Mouse (Mus musculus) right cerebral cortex, postnatal 25 days (tissue): ENCODE results near the gene Gm12185.
"Not testable (repeated sequence)": the region's sequence is repeated elsewhere in the genome, so short reads cannot be mapped to it uniquely, and the experiment has no call there.

Experiments
- DNase-seq: peaks from one replicate; pipeline ENCODE4 v3.0.0; 2022

Gene Gm12185

GRCm38 (mm10) chr11:48991740-48992520 is at the start of gene Gm12185:
Gene Gm12185 (minus strand): TSS chr11:48992226.
- not testable (repeated sequence) for DNase-seq

GRCm38 (mm10) chr11:49012074-49012473 is 20.0 kb upstream of the Gm12185 start:
- not testable (repeated sequence) for DNase-seq

GRCm38 (mm10) chr11:49006785-49007184 is 14.8 kb upstream of the Gm12185 start:
- not testable (repeated sequence) for DNase-seq

DNA sequence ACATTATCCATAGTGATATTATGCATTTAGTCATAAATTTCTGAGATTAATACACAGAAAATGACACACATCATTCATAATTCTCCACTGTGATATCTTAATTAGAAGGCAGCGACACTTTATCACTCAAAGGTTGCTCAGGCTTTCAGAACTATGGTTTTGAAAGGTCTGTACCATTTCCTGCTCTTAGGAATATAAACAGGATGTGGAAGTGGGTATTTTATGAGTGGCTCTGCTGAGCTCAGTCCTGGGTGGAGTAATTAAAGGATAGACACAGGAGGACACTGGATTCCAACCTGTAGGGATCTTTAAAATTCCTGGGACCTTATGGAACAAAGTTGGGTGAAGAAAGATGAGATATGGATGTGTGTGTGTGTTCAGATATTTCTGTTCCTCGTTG is 14.3 kb upstream of the Gm12185 start:
- not testable (repeated sequence) for DNase-seq

GRCm38 (mm10) chr11:49000411-49000810 is 8.4 kb upstream of the Gm12185 start:
- DNase-seq: not testable (repeated sequence)

DNA sequence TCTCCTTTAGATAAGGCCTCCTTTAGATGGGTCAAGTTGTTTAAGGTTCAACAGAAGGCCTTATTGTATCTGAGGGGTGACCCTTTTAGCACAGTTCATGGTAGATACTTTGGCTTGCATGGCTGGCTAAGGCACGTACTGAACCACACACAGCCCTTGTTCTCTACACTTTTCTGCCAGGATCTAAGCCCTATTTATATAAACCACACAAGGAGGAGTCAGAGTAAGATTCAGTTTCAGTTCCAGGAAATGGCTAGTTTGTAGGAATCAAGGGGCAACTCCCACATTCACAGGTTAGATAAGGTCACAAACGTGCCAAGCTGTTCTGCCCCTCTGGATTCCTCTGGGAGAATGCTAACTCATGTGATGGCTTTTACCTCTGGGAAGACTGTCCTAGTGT is 2.0 kb upstream of the Gm12185 start, which contains the start of gene Tgtp1:
Gene Tgtp1, minus strand, starts transcription at position 155 of the 400 bp plus-strand sequence.
- DNase-seq: not testable (repeated sequence)

DNA sequence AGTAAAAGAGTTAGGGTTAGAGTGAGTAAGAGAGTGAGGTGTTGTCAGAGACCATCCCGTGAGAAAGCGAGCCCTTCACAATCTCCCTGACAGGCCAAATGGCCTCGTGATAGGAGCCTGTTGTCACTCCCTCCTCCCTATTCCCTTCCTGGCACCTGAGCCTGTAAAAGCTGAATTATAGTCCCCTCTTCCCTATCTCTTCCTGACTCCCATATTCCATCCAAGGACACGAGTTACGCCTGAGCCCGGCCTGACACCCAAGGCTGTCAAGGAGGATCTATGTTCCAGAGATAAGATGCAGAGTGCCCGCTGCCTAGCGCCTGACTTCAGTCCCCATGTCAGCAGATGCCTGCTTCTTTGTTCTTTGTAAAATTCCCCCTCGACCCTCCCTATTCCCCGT is 1.3 kb upstream of the Gm12185 start:
- DNase-seq: not testable (repeated sequence)

GRCm38 (mm10) chr11:48989981-48990380 is 2.0 kb downstream of the Gm12185 start:
- not testable (repeated sequence) for DNase-seq

GRCm38 (mm10) chr11:48988219-48988618 is 3.8 kb downstream of the Gm12185 start:
- not testable (repeated sequence) for DNase-seq

DNA sequence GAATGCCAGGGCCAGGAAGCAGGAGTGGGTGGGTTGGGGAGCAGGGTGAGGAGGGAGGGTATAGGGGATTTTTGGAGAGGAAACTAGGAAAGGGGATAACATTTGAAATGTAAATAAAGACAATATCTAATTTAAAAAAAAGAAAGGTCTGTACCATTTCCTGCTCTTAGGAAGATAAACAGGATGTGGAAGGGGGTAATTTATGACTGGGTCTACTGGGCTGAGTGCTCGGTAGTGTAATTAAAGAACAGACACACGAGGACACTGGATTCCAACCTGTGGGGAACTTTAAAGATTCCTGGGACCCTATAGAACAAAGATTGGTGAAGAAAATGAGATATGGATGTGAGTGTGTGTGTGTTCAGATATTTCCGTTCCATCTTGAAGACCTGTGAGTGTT is 9.2 kb downstream of the Gm12185 start:
- not testable (repeated sequence) for DNase-seq

- not testable (repeated sequence) for DNase-seq
These were observed 12.0 kb downstream of the Gm12185 start for GRCm38 (mm10) chr11:48980052-48980451.

DNA sequence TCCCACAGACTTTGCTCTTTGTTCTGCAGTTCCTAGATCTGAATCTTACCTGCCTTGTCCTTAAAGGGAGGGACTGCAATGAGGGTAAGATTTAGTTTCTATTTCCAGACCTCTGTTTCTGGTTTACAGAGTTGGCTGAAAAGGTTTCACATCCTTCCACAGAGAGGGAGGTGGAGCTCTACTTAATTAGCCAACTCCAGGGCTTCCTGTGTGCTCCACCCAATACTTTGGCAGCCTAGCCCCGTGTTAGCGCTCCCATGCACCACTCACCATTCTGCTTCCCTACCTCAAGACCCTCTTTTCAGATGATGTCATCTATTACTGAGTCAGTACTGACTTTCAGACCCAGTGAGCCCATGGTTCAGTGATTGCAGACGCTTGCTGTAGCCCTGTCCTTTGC is 12.8 kb downstream of the Gm12185 start, which contains the start of gene 9930111J21Rik1:
Gene 9930111J21Rik1, minus strand, starts transcription at position 148 of the 400 bp plus-strand sequence.
- DNase-seq: not testable (repeated sequence)

DNA sequence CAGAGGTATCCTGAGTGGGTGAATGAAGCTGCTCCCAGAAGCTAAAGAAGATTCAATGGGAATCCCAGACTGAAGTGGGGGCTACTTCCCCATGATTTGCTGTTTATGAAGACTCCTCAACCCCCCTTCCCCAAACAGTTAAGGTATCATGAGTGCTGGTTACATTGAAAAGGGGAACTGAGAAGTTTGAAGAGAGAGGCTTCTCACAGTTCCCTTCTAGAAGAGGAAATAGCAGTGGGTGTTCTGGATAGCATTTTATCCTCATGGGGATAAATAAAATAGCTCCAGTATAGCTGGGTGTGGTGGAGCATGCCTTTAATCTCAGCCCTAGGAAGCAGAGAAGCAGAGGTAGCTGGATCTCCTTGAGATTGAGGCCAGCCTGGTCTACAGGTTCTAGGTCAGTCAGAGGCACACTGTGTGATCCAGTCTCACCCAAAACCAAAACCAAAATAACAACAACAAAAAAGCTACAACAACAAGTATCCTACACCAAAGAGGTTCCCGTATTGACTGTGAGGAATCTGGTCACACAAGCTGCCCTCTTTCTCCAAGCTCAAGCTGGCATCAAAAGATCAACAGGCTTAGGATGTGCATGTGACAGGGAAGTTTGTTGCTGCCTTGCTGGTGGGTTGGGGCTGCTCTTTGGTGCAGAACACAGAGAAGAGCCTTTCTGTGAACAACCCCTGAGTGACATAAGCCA is 13.6 kb downstream of the Gm12185 start, which contains the start of gene Olfr56:
Gene Olfr56, plus strand, starts transcription at position 650 of the 700 bp plus-strand sequence.
- not testable (repeated sequence) for DNase-seq

DNA sequence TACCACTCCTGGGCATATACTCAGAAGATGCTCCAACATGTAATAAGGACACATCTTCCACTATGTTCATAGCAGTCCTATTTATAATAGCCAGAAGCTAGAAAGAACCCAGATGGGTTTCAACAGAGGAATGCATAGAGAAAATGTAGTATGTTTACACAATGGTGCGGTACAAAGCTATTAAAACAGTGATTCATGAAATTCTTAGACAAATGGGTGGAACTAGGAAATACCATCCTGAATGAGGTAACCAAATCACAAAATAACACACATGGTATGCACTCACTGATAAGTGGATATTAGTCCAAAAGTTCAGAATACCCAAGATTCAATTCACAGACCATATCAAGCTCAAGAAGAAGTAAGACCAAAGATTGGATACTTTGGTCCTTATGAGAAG is 17.3 kb downstream of the Gm12185 start:
- not testable (repeated sequence) for DNase-seq

DNA sequence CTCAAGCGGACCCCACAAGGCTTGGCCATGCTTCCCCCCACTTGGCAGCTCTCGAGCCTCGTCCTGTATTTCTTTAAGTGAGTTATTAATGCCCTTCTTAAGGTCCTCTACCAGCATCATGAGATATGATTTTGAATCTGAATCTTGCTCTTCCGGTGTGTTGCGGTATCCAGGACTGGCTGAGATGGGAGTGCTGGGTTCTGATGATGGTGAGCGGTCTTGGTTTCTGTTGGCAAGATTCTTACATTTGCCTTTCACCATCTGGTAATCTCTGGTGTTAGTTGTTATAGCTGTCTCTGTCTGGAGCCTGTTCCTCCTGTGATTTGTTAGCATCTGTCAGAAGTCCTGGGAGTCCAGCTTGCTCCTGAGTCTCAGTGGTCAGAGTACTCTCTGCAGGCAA is 45.9 kb downstream of the Gm12185 start, which contains the start of gene Psme2b:
Gene Psme2b, minus strand, starts transcription at position 101 of the 400 bp plus-strand sequence.
- DNase-seq: not testable (repeated sequence)

- DNase-seq: not testable (repeated sequence)
These were observed 52.7 kb downstream of the Gm12185 start for GRCm38 (mm10) chr11:48939286-48939685.

- DNase-seq: not testable (repeated sequence)
These were observed 56.7 kb downstream of the Gm12185 start for GRCm38 (mm10) chr11:48935291-48935690.

- DNase-seq: not testable (repeated sequence)
These were observed 58.1 kb downstream of the Gm12185 start for GRCm38 (mm10) chr11:48933923-48934322.

DNA sequence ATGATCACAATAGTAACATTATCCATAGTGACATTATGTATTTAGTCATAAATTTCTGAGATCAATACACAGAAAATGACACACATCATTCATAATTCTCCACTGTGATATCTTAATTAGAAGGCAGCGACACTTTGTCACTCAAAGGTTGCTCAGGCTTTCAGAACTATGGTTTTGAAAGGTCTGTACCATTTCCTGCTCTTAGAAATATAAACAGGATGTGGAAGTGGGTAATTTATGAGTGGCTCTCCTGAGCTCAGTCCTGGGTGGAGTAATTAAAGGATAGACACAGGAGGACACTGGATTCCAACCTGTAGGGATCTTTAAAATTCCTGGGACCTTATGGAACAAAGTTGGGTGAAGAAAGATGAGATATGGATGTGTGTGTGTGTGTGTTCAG is 58.6 kb downstream of the Gm12185 start:
- not testable (repeated sequence) for DNase-seq

- DNase-seq: not testable (repeated sequence)
These were observed 64.0 kb downstream of the Gm12185 start for GRCm38 (mm10) chr11:48928068-48928467.

DNA sequence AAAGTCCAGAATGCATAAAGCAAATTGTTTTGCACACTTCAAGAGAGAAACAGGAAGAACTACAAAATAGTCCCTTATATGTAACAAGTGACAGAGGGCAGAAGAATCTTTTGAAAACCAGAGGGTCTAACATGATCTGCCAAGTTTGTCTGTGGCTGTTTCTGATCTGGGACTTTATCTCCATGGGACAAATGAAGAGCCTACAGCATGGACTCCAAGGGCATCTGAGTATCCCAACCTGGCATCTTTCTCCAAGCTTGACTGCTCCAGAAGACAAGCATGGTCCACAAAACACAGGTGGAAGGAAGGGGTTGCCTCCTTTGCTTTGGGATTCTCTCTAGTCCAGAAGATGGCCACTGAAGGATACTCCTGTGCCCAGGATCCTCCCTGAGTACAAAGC is 65.6 kb downstream of the Gm12185 start:
- DNase-seq: not testable (repeated sequence)

DNA sequence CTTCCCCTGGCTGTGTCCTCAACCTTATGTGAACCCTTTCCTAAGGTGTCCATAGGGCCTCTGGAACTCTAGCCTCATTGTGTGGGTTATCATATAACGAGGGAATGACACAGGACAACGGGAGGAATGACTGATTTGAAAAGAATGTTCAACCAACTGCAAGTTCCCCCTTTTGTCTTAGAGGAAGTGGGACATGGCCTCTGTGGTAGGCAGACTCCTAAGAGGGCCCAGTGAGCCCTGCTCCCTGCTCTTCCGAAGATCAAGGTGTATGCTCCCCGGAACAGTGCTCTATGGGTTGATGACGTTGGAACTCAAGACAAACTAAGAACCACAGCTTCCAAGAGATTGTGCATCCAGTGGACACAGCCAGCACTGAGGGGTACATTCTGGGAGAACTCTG is 68.2 kb downstream of the Gm12185 start:
- not testable (repeated sequence) for DNase-seq

- DNase-seq: no peak
These were observed 73.6 kb downstream of the Gm12185 start for GRCm38 (mm10) chr11:48918380-48918779.
